In the genomic region with DNA sequence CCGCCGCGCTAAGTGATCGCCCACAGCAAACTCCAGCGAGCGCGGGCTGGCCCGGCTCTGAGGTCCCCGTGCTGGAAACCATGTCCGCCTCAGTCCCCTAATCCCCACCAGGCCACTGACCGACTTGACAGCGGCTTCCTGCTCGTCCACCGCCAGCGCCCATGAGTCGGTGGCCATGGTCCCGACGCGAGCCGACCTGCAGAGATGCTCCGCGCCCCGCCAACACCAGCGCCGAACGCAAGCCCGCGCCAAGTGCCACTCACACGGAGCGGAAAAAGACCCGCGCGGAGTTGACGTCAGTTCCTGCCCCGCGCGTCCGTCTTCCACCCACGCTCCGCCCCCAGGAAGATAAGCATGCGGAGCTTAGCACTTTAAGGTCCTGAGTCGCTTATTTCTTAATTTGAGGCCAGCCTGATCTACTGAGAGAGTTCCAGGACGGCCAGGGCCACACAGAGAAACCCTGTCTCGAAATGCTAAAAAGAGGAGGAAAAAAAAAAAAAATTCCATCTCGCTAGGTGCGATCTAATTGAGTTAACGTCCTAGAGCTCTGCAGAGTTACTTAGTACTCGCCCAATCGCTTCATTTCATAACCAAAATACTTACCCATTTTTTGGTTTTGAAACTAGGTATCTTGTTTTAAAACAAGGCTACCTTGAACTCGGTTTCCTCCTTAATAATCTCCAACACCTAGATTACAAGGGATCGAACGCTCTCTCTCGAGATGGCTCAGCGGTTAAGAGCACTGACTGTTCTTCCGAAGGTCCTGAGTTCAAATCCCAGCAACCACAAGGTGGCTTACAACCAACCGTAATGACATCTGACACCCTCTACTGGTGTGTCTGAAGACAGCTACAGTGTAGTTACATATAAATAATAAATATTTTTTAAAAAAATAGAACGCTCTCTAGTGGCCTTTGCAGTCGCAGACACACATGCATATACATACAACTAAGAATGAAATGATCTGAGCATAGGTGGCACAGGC, we compare ENCODE assay signal across 8 mouse cellular contexts. TPM values are rescaled to one million over a fixed set of nuclear protein-coding genes. Genes with fewer than 3 reads are reported as not detected.
DNase-seq lines count a peak whose midpoint lies in the region; ATAC-seq and TF ChIP-seq lines count a peak whose summit lies in the region.

Gene Ddx19a, minus strand, starts transcription at position 254 of the 985 bp plus-strand sequence.

- peak within 1 kb of the TSS; percentile 73 for H3K27ac ChIP-seq in forebrain, embryonic 13.5 days
- H3K27ac ChIP-seq in liver, postnatal 0 days (ENCODE audit: low read depth), result peak within 1 kb of the TSS; percentile 79
- H3K27ac ChIP-seq in neural tube, embryonic 14.5 days (ENCODE audit: low read depth, low read length), result peak within 1 kb of the TSS; percentile 75

- H3K4me2 ChIP-seq in forebrain, embryonic 13.5 days, result peak within 1 kb of the TSS; percentile 72
- peak within 1 kb of the TSS; percentile 76 for H3K4me2 ChIP-seq in liver, postnatal 0 days (ENCODE audit: low read depth, low read length)
- H3K4me2 ChIP-seq in neural tube, embryonic 14.5 days (ENCODE audit: low read depth, low read length), result peak within 1 kb of the TSS; percentile 94

- intact Hi-C loops in heart, postnatal 10 days (cut with DNase I), result no loop called here

- TF ChIP-seq CTCF in E14TG2a.4 (conservative IDR thresholded peaks at IDR 0.05; ENCODE audit: low read length), result no peak
- TF ChIP-seq CTCF in liver, postnatal 0 days (IDR thresholded peaks at IDR 0.05; ENCODE audit: low read depth), result peak; percentile 40

- peak within 1 kb of the TSS; percentile 96 for H3K4me3 ChIP-seq in E14TG2a.4 (replicated peaks; ENCODE audit: low read length)
- H3K4me3 ChIP-seq in forebrain, embryonic 13.5 days, result peak within 1 kb of the TSS; percentile 82
- peak within 1 kb of the TSS; percentile 92 for H3K4me3 ChIP-seq in liver, postnatal 0 days (ENCODE audit: low read depth, low read length)
- peak within 1 kb of the TSS; percentile 89 for H3K4me3 ChIP-seq in neural tube, embryonic 14.5 days (ENCODE audit: low read depth, low read length)

- peak within 1 kb of the TSS; percentile 81 for H3K9ac ChIP-seq in forebrain, embryonic 13.5 days
- peak within 1 kb of the TSS; percentile 90 for H3K9ac ChIP-seq in liver, postnatal 0 days (replicated peaks)
- peak within 1 kb of the TSS; percentile 75 for H3K9ac ChIP-seq in neural tube, embryonic 14.5 days (replicated peaks; ENCODE audit: low read depth, low read length)

- DNase-seq in c-Kit-positive CD71-positive TER-119-positive erythroid progenitor cells, embryonic 14.5 days (ENCODE audit: low spot score), result peak; percentile 91
- peak; percentile 92 to 93 for DNase-seq in heart, postnatal 10 days
- DNase-seq in large intestine, adult 2 months (ENCODE audit: low read depth, low spot score), result peak; percentile 78
- peak; percentile 92 for DNase-seq in liver, postnatal 0 days
- peak; percentile 92 for DNase-seq in testis, postnatal 10 days (ENCODE audit: low spot score)

- 3% methylated on average over 58 of the region's 58 CpGs for WGBS in forebrain, embryonic 13.5 days
- WGBS in large intestine, adult 2 months, result 3% methylated on average over 58 of the region's 58 CpGs
- 3% methylated on average over 58 of the region's 58 CpGs for whole genome bisulfite sequencing in liver, postnatal 0 days (ENCODE audit: insufficient replicate concordance)
- 3% methylated on average over 58 of the region's 58 CpGs for WGBS in neural tube, embryonic 14.5 days

- TF ChIP-seq EP300 in liver, postnatal 0 days (IDR thresholded peaks at IDR 0.05; ENCODE audit: low read depth), result 0 out of 2 replicates have a peak, but pooled peaks have one; percentile 25

- H3K9me3 ChIP-seq in E14TG2a.4 (ENCODE audit: low read length), result no peaks in the 10 kb centered on the region
- H3K9me3 ChIP-seq in forebrain, embryonic 13.5 days (replicated peaks), result no peaks in the 10 kb centered on the region
- H3K9me3 ChIP-seq in liver, postnatal 0 days (ENCODE audit: low read length), result no peaks in the 10 kb centered on the region
- no peaks in the 10 kb centered on the region for H3K9me3 ChIP-seq in neural tube, embryonic 14.5 days (ENCODE audit: control insufficient read depth, low read length)

- ATAC-seq in forebrain, embryonic 13.5 days, result peak; percentile 98
- peak; percentile 95 for ATAC-seq in liver, postnatal 0 days
- ATAC-seq in neural tube, embryonic 14.5 days (ENCODE audit: low read depth), result peak; percentile 95

- peaks cover 30% of the 10 kb centered on the region for H3K36me3 ChIP-seq in E14TG2a.4 (ENCODE audit: insufficient read depth, low read length)
- H3K36me3 ChIP-seq in forebrain, embryonic 13.5 days (ENCODE audit: poor library complexity, severe bottlenecking), result peaks cover 12% of the 10 kb centered on the region
- H3K36me3 ChIP-seq in liver, postnatal 0 days (replicated peaks; ENCODE audit: insufficient read depth, low read length), result peaks cover 6% of the 10 kb centered on the region; the same call in 1 of the 2 replicates
- no peaks in the 10 kb centered on the region for H3K36me3 ChIP-seq in neural tube, embryonic 14.5 days (ENCODE audit: control insufficient read depth, insufficient read depth, low read length)

- no peaks in the 10 kb centered on the region for H3K27me3 ChIP-seq in E14TG2a.4 (ENCODE audit: insufficient read depth, low read length)
- no peaks in the 10 kb centered on the region for H3K27me3 ChIP-seq in forebrain, embryonic 13.5 days
- H3K27me3 ChIP-seq in liver, postnatal 0 days (ENCODE audit: insufficient read depth, low read length), result no peaks in the 10 kb centered on the region
- no peaks in the 10 kb centered on the region for H3K27me3 ChIP-seq in neural tube, embryonic 14.5 days (ENCODE audit: control insufficient read depth, insufficient read depth, low read length)

- H3K4me1 ChIP-seq in E14TG2a.4 (replicated peaks; ENCODE audit: low read depth, low read length), result peaks cover 36% of the 10 kb centered on the region
- H3K4me1 ChIP-seq in forebrain, embryonic 13.5 days, result peaks cover 13% of the 10 kb centered on the region
- H3K4me1 ChIP-seq in liver, postnatal 0 days (ENCODE audit: insufficient read depth), result peaks cover 6% of the 10 kb centered on the region; the same call in 1 of the 2 replicates
- peaks cover 5% of the 10 kb centered on the region; the same call in 1 of the 2 replicates for H3K4me1 ChIP-seq in neural tube, embryonic 14.5 days (ENCODE audit: control insufficient read depth, insufficient read depth, low read length)

RNA-seq across cellular contexts. Expression of gene Ddx19a, which starts in this region (rescaled TPM):
- 14.0 and 14.7 TPM in 2 replicates for polyA plus RNA-seq in forebrain, embryonic 13.5 days (2015; fragmentation: Nextera tagmentation; extraction: Ambion mirVana)
- total RNA-seq in heart, postnatal 10 days (2021), result 10 to 100 TPM; 39.2 to 41.1 TPM
- 20.6 and 24.2 TPM in 2 replicates for polyA plus RNA-seq in large intestine, adult 2 months (2012; rRNA removed)
- polyA plus RNA-seq in liver, postnatal 0 days (2015; fragmentation: Nextera tagmentation; extraction: Ambion mirVana), result 6.9 and 7.0 TPM in 2 replicates
- 14.0 and 14.8 TPM in 2 replicates for polyA plus RNA-seq in neural tube, embryonic 14.5 days (2014; fragmentation: Nextera tagmentation; extraction: Ambion mirVana)

Comparison
In these comparisons a context has a peak if more than half of its experiments do, and no peak if none do; other contexts are left out.
1. Peak in every context shown above with its lines: DNase-seq, ATAC-seq, H3K4me3 ChIP-seq and H3K27ac ChIP-seq.